Mouse (Mus musculus): Measurements from ENCODE around the gene Micu1.
A peak's percentile ranks its signal among the peaks of the same experiment; 100 is the strongest.
"Not testable (repeated sequence)": the region's sequence is repeated elsewhere in the genome, so short reads cannot be mapped to it uniquely, and the experiment has no call there.

The Micu1 gene

GRCm38 (mm10) chr10:59702207-59703032 is at the start of gene Micu1:
Micu1 (plus strand) TSS chr10:59702477.
- DNase-seq (ENCODE audit: low spot score): peak; percentile 96

DNA sequence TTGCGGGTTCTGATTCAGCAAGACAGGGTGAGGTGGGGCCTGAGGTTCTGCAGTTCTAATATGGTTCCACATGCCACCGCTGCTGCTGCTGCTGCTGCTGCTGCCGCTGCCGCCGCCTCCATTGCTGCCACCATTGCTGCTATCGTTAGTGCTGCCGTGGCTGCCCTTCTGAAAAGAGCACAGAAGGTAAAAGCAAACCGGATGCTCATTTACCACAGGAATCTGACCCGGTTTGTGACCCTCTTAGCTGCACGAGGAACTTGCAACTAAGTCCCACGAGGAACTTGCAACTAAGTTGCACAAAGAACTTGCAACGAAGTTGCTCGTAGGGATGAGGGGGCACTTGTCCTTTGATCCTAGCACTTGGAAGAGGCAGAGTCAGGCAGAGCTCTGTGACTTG is 45.5 kb upstream of the Micu1 start:
- DNase-seq (ENCODE audit: low spot score): no peak

DNA sequence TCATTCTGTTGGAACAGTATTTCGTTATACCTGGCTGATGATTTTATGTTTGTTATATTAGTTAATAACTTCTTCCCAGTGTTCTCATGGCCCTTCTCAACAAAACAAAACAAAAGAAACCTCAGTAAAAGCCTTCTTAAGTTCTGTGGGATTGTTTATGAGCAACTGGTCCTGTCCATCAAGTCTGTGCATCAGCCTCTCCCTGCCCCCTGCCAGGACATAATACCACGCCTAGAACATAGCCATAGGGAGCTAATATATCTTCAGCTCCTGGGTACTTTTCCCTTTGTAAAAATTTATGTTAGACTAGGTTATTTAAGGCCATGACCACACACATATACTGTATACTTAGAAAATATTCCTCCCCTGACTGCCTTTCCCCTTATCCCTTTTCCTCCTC is 37.5 kb upstream of the Micu1 start:
- no peak for DNase-seq (ENCODE audit: low spot score)

DNA sequence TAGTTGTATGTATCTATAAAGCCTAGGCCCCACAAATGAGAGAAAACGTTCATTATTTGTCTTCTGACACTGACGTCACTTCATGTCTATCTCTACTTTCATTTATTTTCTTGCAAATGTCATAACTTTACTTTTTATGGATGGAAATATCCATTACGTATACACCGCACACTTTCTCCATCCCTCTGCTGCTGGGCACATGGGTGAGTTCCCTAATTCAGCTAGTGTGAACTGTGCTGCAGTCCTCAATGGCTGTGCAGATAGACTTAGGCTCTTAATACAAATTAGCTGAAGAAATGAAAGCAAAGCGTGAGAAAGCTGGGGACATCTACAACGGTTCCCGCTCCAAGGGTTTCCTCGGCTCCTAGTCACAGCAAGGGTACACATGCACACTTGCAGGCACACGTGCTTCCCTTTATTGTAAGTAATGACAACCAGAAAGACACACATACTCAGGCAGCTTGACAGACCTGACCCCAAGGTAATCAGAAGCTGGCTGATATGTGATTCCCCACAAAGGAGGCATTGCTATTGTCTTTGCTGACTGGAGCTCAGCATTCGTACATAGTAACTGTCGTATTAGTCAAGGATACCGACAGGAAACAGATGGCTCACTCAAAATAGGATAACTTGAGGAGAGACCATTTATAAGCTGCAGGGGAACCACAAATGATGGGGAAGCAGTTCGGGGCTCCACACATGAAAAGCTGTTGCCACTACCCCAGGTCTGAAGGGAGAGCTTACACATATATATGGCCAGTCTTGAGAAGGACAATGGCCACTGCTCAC is 36.6 kb upstream of the Micu1 start:
- no peak for DNase-seq (ENCODE audit: low spot score)

DNA sequence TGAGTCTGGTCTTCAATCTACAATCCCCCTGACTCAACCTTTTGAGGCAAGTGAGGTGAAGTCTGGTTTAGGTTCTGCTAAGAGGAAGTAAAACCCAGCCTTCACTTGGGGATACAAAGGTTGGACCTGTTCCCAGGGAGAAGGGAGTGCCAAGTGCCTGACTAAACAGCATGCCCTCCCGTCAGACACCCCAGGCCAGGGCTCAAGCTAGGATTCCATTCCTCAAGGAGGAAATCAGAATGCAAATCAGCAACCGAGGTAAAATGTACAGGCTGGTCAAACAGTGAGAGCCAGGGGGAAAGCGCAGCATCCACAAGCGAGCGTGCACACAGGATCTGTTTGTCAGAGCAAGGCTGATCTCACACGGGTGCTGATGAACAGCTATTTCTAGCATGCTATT is 34.9 kb upstream of the Micu1 start:
- DNase-seq (ENCODE audit: low spot score): peak; percentile 70

DNA sequence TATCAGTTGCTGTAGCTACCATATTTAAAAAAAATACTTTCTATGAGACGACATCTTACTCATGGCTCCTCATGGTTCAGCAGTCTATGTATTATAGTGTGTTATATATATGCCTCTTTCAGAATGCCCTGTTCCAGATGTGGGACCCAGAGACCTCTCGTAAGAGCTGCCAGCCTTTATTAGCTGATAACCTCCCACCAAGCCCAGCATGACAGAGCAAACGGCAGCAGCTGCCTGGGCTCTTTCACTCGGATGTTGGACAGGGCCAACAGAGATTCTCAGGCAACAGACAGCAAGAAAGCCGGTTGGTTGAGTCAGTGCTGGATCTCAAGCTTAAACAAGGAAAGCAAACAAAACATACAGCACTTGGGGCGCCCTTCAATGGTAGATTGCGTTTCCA is 33.8 kb upstream of the Micu1 start:
- no peak for DNase-seq (ENCODE audit: low spot score)

GRCm38 (mm10) chr10:59677836-59678235 is 24.4 kb upstream of the Micu1 start:
- no peak for DNase-seq (ENCODE audit: low spot score)

- DNase-seq (ENCODE audit: low spot score): no peak
Measured at GRCm38 (mm10) chr10:59679189-59679588, 23.1 kb upstream of the Micu1 start.

- not testable (repeated sequence) for DNase-seq (ENCODE audit: low spot score)
Measured at GRCm38 (mm10) chr10:59685586-59685985, 16.7 kb upstream of the Micu1 start.

DNA sequence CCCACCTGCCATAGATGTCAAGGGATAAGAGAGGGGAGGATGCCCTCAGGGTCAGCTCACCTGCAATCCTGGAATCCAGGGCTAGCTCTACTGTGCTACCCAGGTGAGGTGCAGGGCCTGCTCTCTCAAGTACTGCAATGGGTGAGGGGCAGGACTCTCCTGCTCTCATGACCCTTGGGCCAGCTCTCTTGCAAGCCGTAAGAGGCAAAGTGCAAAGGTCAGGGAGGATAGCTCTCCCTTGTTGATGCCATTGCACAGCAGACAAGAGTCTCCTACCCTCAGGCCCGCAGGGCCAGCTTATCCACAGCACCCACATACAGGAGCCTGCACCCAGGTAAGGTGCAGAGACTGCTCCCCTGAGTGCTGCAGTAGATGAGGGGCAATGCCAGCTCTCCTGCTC is 15.2 kb upstream of the Micu1 start:
- no peak for DNase-seq (ENCODE audit: low spot score)

GRCm38 (mm10) chr10:59689836-59690235 is 12.4 kb upstream of the Micu1 start:
- no peak for DNase-seq (ENCODE audit: low spot score)

DNA sequence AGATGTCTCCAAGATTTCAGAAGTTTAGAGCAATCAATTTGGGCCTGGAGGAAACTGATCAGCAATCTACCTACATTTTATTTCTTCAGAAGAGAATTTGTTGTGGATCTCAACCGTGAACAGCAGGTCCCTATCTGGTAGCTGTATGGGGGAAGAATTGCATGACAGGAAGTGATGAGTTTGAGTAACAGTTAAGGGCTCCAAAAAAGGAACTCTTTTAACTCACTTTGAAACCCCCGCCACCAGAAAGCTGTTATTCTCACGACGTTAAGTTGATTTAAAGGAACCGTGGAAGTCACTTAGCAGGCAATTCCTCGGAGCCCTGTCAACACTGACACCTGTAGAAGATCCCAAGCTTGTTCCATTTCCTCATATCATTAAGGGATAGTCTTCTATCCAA is 9.8 kb upstream of the Micu1 start:
- no peak for DNase-seq (ENCODE audit: low spot score)

DNA sequence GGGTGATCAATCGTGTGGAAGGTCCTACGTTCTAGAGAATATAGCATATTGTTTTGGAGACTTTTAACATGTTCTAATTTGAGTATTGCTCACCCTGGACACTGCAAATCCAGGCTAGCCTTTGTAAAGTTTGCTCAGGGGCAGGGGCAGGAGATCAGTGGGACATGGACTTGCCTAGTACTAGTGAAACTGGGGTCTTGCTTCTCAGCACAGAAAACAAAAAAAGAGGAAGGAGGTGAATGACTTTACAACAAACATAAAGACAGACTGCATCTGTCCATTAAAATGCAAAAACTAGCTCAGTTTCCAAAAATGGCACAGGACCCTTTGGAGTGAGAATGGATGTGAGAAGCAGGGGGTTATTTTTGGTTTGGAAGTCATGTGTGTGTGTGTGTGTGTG is 8.2 kb upstream of the Micu1 start:
- no peak for DNase-seq (ENCODE audit: low spot score)

DNA sequence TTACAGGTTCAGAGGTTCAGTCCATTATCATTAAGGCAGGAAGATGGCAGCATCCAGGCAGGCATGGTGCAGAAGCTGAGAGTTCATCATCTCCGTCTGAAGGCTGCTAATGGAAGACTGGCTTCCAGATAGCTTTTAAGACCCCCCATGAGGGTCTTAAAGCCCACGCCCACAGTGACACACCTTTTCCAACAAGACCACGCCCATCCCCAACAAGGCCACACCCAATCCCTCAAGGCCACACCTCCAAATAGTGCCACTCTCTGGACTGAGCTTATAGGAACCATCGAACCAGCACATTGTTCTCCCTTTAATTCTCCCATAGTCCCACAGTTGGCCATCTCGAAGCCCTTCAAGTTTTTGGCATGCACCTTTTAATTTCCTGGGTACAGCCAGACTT is 2.8 kb upstream of the Micu1 start:
- no peak for DNase-seq (ENCODE audit: low spot score)

DNA sequence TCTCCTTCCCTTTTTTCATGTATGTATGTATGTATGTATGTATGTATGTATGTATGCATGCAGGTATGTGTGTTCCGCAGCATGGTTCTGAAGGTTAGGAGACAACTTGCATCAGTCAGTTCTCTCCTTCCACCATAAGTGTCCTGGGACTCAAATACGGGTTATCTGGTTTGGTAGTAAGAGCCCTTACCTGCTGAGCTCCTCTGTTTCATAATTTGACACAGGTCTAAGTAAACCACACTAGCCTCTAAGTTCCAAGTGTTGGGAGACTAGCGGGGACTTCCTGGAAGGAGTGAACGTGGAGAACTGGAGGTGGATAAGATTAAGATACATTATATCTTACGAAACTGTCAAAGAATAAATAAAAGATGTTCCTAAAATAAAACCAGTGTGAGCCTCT is 472 bp upstream of the Micu1 start:
- DNase-seq (ENCODE audit: low spot score): no peak

- no peak for DNase-seq (ENCODE audit: low spot score)
Measured at GRCm38 (mm10) chr10:59703060-59703760, 933 bp downstream of the Micu1 start.

- DNase-seq (ENCODE audit: low spot score): no peak
Measured at GRCm38 (mm10) chr10:59706991-59707546, 4.8 kb downstream of the Micu1 start.

DNA sequence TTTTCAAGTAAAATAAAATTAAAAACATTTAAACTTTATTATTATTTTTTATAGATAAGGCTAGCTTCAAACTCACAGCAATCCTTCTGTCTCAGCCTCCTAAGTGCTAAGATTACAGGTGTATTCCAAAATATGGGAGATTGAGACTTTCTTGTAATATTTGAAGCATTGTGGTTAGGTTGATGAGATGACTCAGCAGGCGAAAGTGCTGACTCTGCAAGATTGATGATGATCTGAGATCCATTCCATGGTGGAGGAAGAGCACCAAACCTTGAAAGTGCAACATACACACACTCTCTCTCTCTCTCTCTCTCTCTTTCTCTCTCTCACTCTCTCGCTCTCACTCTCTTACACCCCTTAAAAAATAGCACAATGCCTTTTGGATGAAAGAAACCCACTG is 5.3 kb downstream of the Micu1 start:
- no peak for DNase-seq (ENCODE audit: low spot score)

- no peak for DNase-seq (ENCODE audit: low spot score)
Measured at GRCm38 (mm10) chr10:59709281-59709680, 7.0 kb downstream of the Micu1 start.

- no peak for DNase-seq (ENCODE audit: low spot score)
Measured at GRCm38 (mm10) chr10:59710246-59710645, 8.0 kb downstream of the Micu1 start.

DNA sequence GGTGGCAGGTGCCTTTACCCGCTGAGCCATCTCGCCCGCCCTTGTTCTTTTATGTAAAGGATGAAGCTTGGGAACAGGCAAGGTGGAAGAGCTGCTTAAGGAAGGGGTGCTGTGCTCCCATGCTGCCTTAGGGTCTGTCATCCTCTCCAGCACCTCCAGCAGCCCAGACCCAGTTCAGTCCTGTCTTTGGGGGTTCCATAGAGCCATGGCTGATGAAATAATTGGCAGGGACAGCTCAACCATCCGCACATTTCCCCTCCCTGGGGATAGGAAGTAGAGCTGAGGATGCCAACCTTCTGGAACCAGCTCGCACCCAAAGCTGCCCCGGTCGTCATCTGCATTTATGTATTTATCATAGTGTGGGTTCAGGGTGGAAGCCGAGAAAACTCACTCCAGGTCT is 9.8 kb downstream of the Micu1 start:
- DNase-seq (ENCODE audit: low spot score): no peak

DNA sequence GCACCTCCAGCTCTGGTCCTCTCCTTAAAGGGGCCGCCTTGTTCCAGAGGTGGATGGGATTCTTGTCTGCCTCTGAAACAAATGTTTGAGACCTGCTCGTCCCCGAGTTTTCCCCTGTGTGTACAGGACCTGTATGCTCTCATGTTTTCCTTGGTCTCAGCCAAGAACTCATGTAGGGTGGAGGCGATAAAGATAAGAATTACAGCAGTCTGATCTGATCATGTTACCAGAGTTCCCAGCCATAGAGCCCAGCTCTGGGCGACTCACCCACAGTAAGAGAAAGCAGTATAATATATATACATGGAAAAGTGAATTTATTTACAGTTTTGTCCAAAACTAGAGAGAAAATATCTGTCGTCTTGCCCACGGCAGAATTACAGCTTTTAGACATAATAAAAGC is 17.7 kb downstream of the Micu1 start:
- no peak for DNase-seq (ENCODE audit: low spot score)

DNA sequence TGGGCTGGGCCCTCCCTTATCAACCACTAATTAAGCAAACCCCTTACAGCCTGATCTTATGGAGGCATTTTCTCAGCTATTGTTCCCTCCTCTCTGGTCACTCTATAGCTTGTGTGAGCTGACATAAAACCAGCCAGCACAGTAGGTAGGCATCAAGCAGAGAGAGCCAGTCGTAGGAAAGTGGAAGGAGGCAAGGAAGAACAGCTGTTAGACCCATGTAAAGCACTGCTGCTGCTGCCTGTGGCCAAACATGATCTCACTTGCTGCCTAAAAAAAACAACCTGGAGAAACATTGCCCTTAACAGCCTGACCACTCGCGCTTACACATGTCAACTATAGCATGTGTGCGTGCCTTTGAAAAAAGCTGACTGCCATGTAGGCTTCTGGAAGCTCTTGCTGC is 19.3 kb downstream of the Micu1 start:
- no peak for DNase-seq (ENCODE audit: low spot score)
